In genomic region chr6:88903708-88904107, GRCm38 (mm10) we compare ENCODE assay signal across 7 mouse cellular contexts. TPM values are rescaled to one million over a fixed set of nuclear protein-coding genes. Genes with fewer than 3 reads are reported as not detected.
DNase-seq lines count a peak whose midpoint lies in the region; ATAC-seq and TF ChIP-seq lines count a peak whose summit lies in the region.

No protein-coding gene starts in this region.

- peak overlapping the region; percentile 5; the same call in 1 of the 2 replicates for H3K4me3 ChIP-seq in liver, adult 2 months (ENCODE audit: insufficient read depth, low read depth, low read length)
- H3K4me3 ChIP-seq in forebrain, embryonic 15.5 days = no peak overlapping the region; the same call in 1 of the 2 replicates
- H3K4me3 ChIP-seq in liver, embryonic 11.5 days (ENCODE audit: low read depth, low read length) = peak overlapping the region; percentile 89
- peak overlapping the region; percentile 66; the same call in 1 of the 2 replicates for H3K4me3 ChIP-seq in stomach, embryonic 15.5 days (replicated peaks)

- no peak overlapping the region for H3K27ac ChIP-seq in liver, adult 2 months (replicated peaks; ENCODE audit: insufficient read depth, low read depth, low read length)
- no peak overlapping the region for H3K27ac ChIP-seq in forebrain, embryonic 15.5 days (replicated peaks)
- no peak overlapping the region for H3K27ac ChIP-seq in liver, embryonic 11.5 days (ENCODE audit: low read depth, low read length)
- H3K27ac ChIP-seq in stomach, embryonic 15.5 days = no peak overlapping the region

- H3K4me2 ChIP-seq in forebrain, embryonic 15.5 days (replicated peaks) = peak overlapping the region; percentile 97
- peak overlapping the region; percentile 91 for H3K4me2 ChIP-seq in liver, embryonic 11.5 days
- H3K4me2 ChIP-seq in stomach, embryonic 15.5 days = peak overlapping the region; percentile 86

- H3K9ac ChIP-seq in liver, adult 2 months (ENCODE audit: low read depth, low read length) = no peak overlapping the region
- peak overlapping the region; percentile 85 for H3K9ac ChIP-seq in forebrain, embryonic 15.5 days (replicated peaks)
- H3K9ac ChIP-seq in liver, embryonic 11.5 days (ENCODE audit: low read depth, low read length) = peak overlapping the region; percentile 92
- peak overlapping the region; percentile 51; the same call in 1 of the 2 replicates for H3K9ac ChIP-seq in stomach, embryonic 15.5 days

- TF ChIP-seq CTCF in liver, adult 2 months (IDR thresholded peaks at IDR 0.05; ENCODE audit: low read depth, low read length) = no peak

- 69% methylated on average over 5 of the region's 5 CpGs for whole genome bisulfite sequencing in liver, adult 2 months
- 89% methylated on average over 5 of the region's 5 CpGs for WGBS in forebrain, embryonic 15.5 days
- 62% methylated on average over 5 of the region's 5 CpGs for WGBS in liver, embryonic 11.5 days
- 72% methylated on average over 5 of the region's 5 CpGs for WGBS in stomach, embryonic 15.5 days

- peaks cover 9% of the 10 kb centered on the region; the same call in 1 of the 2 replicates for H3K79me2 ChIP-seq in liver, adult 2 months (ENCODE audit: control insufficient read depth, insufficient read depth, low read length)

- no peak for DNase-seq in liver, adult 2 months (ENCODE audit: extremely low read depth, low read depth, low spot score)
- no peak for DNase-seq in liver
- DNase-seq in liver, embryonic 11.5 days (ENCODE audit: low spot score) = no peak
- no peak for DNase-seq in lung, adult 18-20 months

- H3K4me1 ChIP-seq in liver, adult 2 months (ENCODE audit: control insufficient read depth, insufficient read depth, low read length) = peaks cover 34% of the 10 kb centered on the region
- peaks cover 29% of the 10 kb centered on the region for H3K4me1 ChIP-seq in forebrain, embryonic 15.5 days
- H3K4me1 ChIP-seq in liver, embryonic 11.5 days (replicated peaks; ENCODE audit: control insufficient read depth, insufficient read depth, low read length) = peaks cover 34% of the 10 kb centered on the region
- peaks cover 37% of the 10 kb centered on the region for H3K4me1 ChIP-seq in stomach, embryonic 15.5 days

- H3K27me3 ChIP-seq in liver, adult 2 months (ENCODE audit: control insufficient read depth, insufficient read depth, low read length) = no peaks in the 10 kb centered on the region
- no peaks in the 10 kb centered on the region for H3K27me3 ChIP-seq in forebrain, embryonic 15.5 days
- no peaks in the 10 kb centered on the region for H3K27me3 ChIP-seq in liver, embryonic 11.5 days (replicated peaks; ENCODE audit: control insufficient read depth, insufficient read depth, low read length)
- H3K27me3 ChIP-seq in stomach, embryonic 15.5 days (replicated peaks) = no peaks in the 10 kb centered on the region

- ATAC-seq in forebrain, embryonic 15.5 days (replicated peaks) = no peak
- ATAC-seq in liver, embryonic 11.5 days (replicated peaks; ENCODE audit: low FRiP score) = no peak
- ATAC-seq in stomach, embryonic 15.5 days (ENCODE audit: insufficient read depth, low FRiP score, low read depth) = no peak
- no peak for ATAC-seq in erythroid progenitor cell, adult 5-6 weeks (replicated peaks; ENCODE audit: low FRiP score, poor library complexity, severe bottlenecking)

- no peak for TF ChIP-seq POLR2A in liver, adult 2 months (IDR thresholded peaks at IDR 0.05; ENCODE audit: extremely low read depth, insufficient read depth, low read length)

- no peaks in the 10 kb centered on the region for H3K9me3 ChIP-seq in forebrain, embryonic 15.5 days
- no peaks in the 10 kb centered on the region for H3K9me3 ChIP-seq in liver, embryonic 11.5 days (ENCODE audit: control insufficient read depth, low read length)
- no peaks in the 10 kb centered on the region for H3K9me3 ChIP-seq in stomach, embryonic 15.5 days

- no peaks in the 10 kb centered on the region for H3K36me3 ChIP-seq in liver, adult 2 months (ENCODE audit: control insufficient read depth, insufficient read depth, low read length)
- no peaks in the 10 kb centered on the region for H3K36me3 ChIP-seq in forebrain, embryonic 15.5 days
- H3K36me3 ChIP-seq in liver, embryonic 11.5 days (ENCODE audit: control insufficient read depth, insufficient read depth, low read length) = no peaks in the 10 kb centered on the region; the same call in 1 of the 2 replicates
- 0 out of 2 replicates have a peak, but pooled peaks cover 6% of the 10 kb centered on the region for H3K36me3 ChIP-seq in stomach, embryonic 15.5 days

RNA-seq across cellular contexts. Expression of gene Tpra1, which starts 1.7 kb away (rescaled TPM):
- 15.8 and 18.3 TPM in 2 replicates for total RNA-seq in liver, adult 2 months (2014; rRNA removed)
- polyA plus RNA-seq in liver, adult 2 months (2012; rRNA removed) = 60.2 and 76.3 TPM in 2 replicates
- polyA plus RNA-seq in forebrain, embryonic 15.5 days (2015; fragmentation: Nextera tagmentation; extraction: Ambion mirVana) = 61.5 and 64.1 TPM in 2 replicates
- polyA plus RNA-seq in liver, embryonic 11.5 days (2014; fragmentation: Nextera tagmentation; extraction: Ambion mirVana) = 55.1 and 56.7 TPM in 2 replicates
- 60.1 and 67.3 TPM in 2 replicates for polyA plus RNA-seq in stomach, embryonic 15.5 days (2015; fragmentation: Nextera tagmentation; extraction: Ambion mirVana)
- total RNA-seq in erythroid progenitor cell, adult 5-6 weeks (2015; ENCODE audit: low replicate concordance) = 47.9 and 70.8 TPM in 2 replicates
- total RNA-seq in erythroid progenitor cell, adult 5-6 weeks (2017; ENCODE audit: low replicate concordance) = 71.2 and 104 TPM in 2 replicates

RNA-seq across cellular contexts. Expression of gene Mcm2, which starts 5.1 kb away (rescaled TPM):
- 3.3 and 5.5 TPM in 2 replicates for total RNA-seq in liver, adult 2 months (2014; rRNA removed)
- 2.4 and 3.1 TPM in 2 replicates for polyA plus RNA-seq in liver, adult 2 months (2012; rRNA removed)
- polyA plus RNA-seq in forebrain, embryonic 15.5 days (2015; fragmentation: Nextera tagmentation; extraction: Ambion mirVana) = 70.0 and 75.2 TPM in 2 replicates
- 254 and 284 TPM in 2 replicates for polyA plus RNA-seq in liver, embryonic 11.5 days (2014; fragmentation: Nextera tagmentation; extraction: Ambion mirVana)
- 105 and 110 TPM in 2 replicates for polyA plus RNA-seq in stomach, embryonic 15.5 days (2015; fragmentation: Nextera tagmentation; extraction: Ambion mirVana)
- total RNA-seq in erythroid progenitor cell, adult 5-6 weeks (2015; ENCODE audit: low replicate concordance) = 111 and 119 TPM in 2 replicates
- 159 and 169 TPM in 2 replicates for total RNA-seq in erythroid progenitor cell, adult 5-6 weeks (2017; ENCODE audit: low replicate concordance)

RNA-seq across cellular contexts. Expression of gene Podxl2, which starts 28.9 kb away (rescaled TPM):
- 0.46 and 0.60 TPM in 2 replicates for total RNA-seq in liver, adult 2 months (2014; rRNA removed)
- 0.89 and 2.0 TPM in 2 replicates for polyA plus RNA-seq in liver, adult 2 months (2012; rRNA removed)
- 590 and 608 TPM in 2 replicates for polyA plus RNA-seq in forebrain, embryonic 15.5 days (2015; fragmentation: Nextera tagmentation; extraction: Ambion mirVana)
- 9.1 and 10.7 TPM in 2 replicates for polyA plus RNA-seq in liver, embryonic 11.5 days (2014; fragmentation: Nextera tagmentation; extraction: Ambion mirVana)
- 62.5 and 72.3 TPM in 2 replicates for polyA plus RNA-seq in stomach, embryonic 15.5 days (2015; fragmentation: Nextera tagmentation; extraction: Ambion mirVana)
- total RNA-seq in erythroid progenitor cell, adult 5-6 weeks (2015; ENCODE audit: low replicate concordance) = not detected in 2 replicates
- total RNA-seq in erythroid progenitor cell, adult 5-6 weeks (2017; ENCODE audit: low replicate concordance) = 12.3 TPM in 1 of 2 replicates, not detected in the other

Comparison
In these comparisons a context has a peak if more than half of its experiments do, and no peak if none do; other contexts are left out.
1. RNA of gene Mcm2, which starts 5.1 kb away (polyA plus RNA-seq): 254 to 284 TPM in liver, embryonic 11.5 days, 105 to 110 TPM in stomach, embryonic 15.5 days and 70.0 to 75.2 TPM in forebrain, embryonic 15.5 days; 2.4 to 3.1 TPM in liver, adult 2 months; every median in the first group is over 10 times any median in the second.
2. Peak in every context shown above with its lines, with median percentiles within 50 percentile points of each other: H3K4me2 ChIP-seq.